Mouse (Mus musculus) right cerebral cortex, postnatal 4 days (tissue): ENCODE results near the gene Fn3k.

Experiments used
- DNase-seq: peaks from one replicate; pipeline ENCODE4 v3.0.0-alpha.2; 2022

Gene Fn3k

GRCm38 (mm10) chr11:121434156-121435155, at the start of gene Fn3k:
TSS of gene Fn3k (plus strand) at chr11:121434913.
- peak; percentile 87 for DNase-seq

- peak; percentile 86 for DNase-seq
Measured at GRCm38 (mm10) chr11:121387750-121388553, 46.8 kb upstream of the Fn3k start, which contains the start of gene Rab40b. TSS of gene Rab40b (minus strand) at chr11:121388251.

- no peak for DNase-seq
Measured at GRCm38 (mm10) chr11:121388554-121388945, 46.2 kb upstream of the Fn3k start.

GRCm38 (mm10) chr11:121390793-121391192, 43.9 kb upstream of the Fn3k start:
- DNase-seq = no peak

GRCm38 (mm10) chr11:121392405-121392804, 42.3 kb upstream of the Fn3k start:
- no peak for DNase-seq

- DNase-seq = no peak
Measured at GRCm38 (mm10) chr11:121407366-121408155, 27.2 kb upstream of the Fn3k start.

GRCm38 (mm10) chr11:121414762-121415161, 20.0 kb upstream of the Fn3k start:
- DNase-seq = no peak

GRCm38 (mm10) chr11:121415351-121415750, 19.4 kb upstream of the Fn3k start:
- no peak for DNase-seq

- no peak for DNase-seq
Measured at GRCm38 (mm10) chr11:121417971-121418370, 16.7 kb upstream of the Fn3k start.

- no peak for DNase-seq
Measured at GRCm38 (mm10) chr11:121418932-121419331, 15.8 kb upstream of the Fn3k start.

GRCm38 (mm10) chr11:121420379-121420778, 14.3 kb upstream of the Fn3k start:
- no peak for DNase-seq

- DNase-seq = peak; percentile 95
Measured at GRCm38 (mm10) chr11:121420830-121421552, 13.7 kb upstream of the Fn3k start, which contains the start of gene Fn3krp. TSS of gene Fn3krp (plus strand) at chr11:121421401.

GRCm38 (mm10) chr11:121421553-121422173, 13.1 kb upstream of the Fn3k start:
- no peak for DNase-seq

GRCm38 (mm10) chr11:121433397-121433796, 1.3 kb upstream of the Fn3k start:
- no peak for DNase-seq

GRCm38 (mm10) chr11:121437236-121437635, 2.5 kb downstream of the Fn3k start:
- DNase-seq = no peak

GRCm38 (mm10) chr11:121439686-121440292, 5.1 kb downstream of the Fn3k start:
- no peak for DNase-seq

GRCm38 (mm10) chr11:121441653-121442052, 6.9 kb downstream of the Fn3k start:
- DNase-seq = no peak

GRCm38 (mm10) chr11:121442076-121442475, 7.4 kb downstream of the Fn3k start:
- DNase-seq = no peak

GRCm38 (mm10) chr11:121451216-121451726, 16.6 kb downstream of the Fn3k start:
- DNase-seq = peak; percentile 9
